Mouse (Mus musculus) forebrain, embryonic 14.5 days (tissue): ENCODE results near the gene Spats2l. TPM values are rescaled to one million over a fixed set of nuclear protein-coding genes. Genes with fewer than 3 reads are reported as not detected.
A peak's percentile ranks its signal among the peaks of the same experiment; 100 is the strongest.

Experiments
- ATAC-seq: fragments of 200-750 bp; cut with Nextera tagmentation; 2 replicates; pipeline ENCODE4 v1.8.0; 2017; ENCODE audit warnings: mild to moderate bottlenecking, moderate library complexity
- DNase-seq: peaks from one replicate; pipeline ENCODE4 v3.0.0-alpha.2; 2015; ENCODE audit warnings: low spot score
- H3K27ac ChIP-seq: fragments of 300-500 bp; sonication (generic); 2 replicates; pipeline ENCODE4 v1.5.1; 2014; ENCODE audit warnings: low read depth, mild to moderate bottlenecking, control low read depth, low read length, moderate library complexity
- H3K27me3 ChIP-seq: fragments of 300-500 bp; sonication (generic); replicated peaks from 2 replicates; pipeline ENCODE4 v1.6.1; 2014; ENCODE audit warnings: low read length, control low read depth, mixed read lengths; ENCODE audit not compliant: control insufficient read depth, insufficient read depth
- H3K36me3 ChIP-seq: fragments of 300-500 bp; sonication (generic); 2 replicates; pipeline ENCODE4 v1.6.1; 2014; ENCODE audit warnings: low read length, control low read depth; ENCODE audit not compliant: control insufficient read depth, insufficient read depth
- H3K4me1 ChIP-seq: fragments of 300-500 bp; sonication (generic); 2 replicates; pipeline ENCODE4 v1.6.1; 2014; ENCODE audit warnings: antibody characterized with exemption, low read length, control low read depth; ENCODE audit not compliant: control insufficient read depth, insufficient read depth
- H3K4me2 ChIP-seq: fragments of 300-500 bp; sonication (generic); 2 replicates; pipeline ENCODE4 v1.6.1; 2014; ENCODE audit warnings: mild to moderate bottlenecking, control low read depth, low read length
- H3K4me3 ChIP-seq: fragments of 300-500 bp; sonication (generic); 2 replicates; pipeline ENCODE4 v1.5.1; 2014; ENCODE audit warnings: low read depth, low read length, control low read depth
- H3K9ac ChIP-seq: fragments of 300-500 bp; sonication (generic); 2 replicates; pipeline ENCODE4 v1.6.1; 2014; ENCODE audit warnings: mild to moderate bottlenecking, low read length, control low read depth, moderate library complexity
- H3K9me3 ChIP-seq: fragments of 300-500 bp; sonication (generic); replicated peaks from 2 replicates; pipeline ENCODE4 v1.6.1; 2016; ENCODE audit warnings: low read length, control low read depth, mixed read lengths; ENCODE audit not compliant: control insufficient read depth
- WGBS: fragments of 180-500 bp; shearing (Covaris S2); extraction: QIAGEN DNeasy Blood & Tissue Kit; methylation state at CpG from one replicate; pipeline ENCODE4 v1.1.7; 2014; 5-methylcytosine and 5-hydroxymethylcytosine counted together
- polyA plus RNA-seq: library from polyadenylated mRNA; unstranded; fragments of >200 nt; fragmentation: Nextera tagmentation; extraction: Ambion mirVana; gene quantifications from 2 replicates; pipeline ENCODE4 v1.2.1, GENCODE M21; 2014

Spats2l gene
- polyA plus RNA-seq, 1 experiment from 2014 or later: 45.4 TPM

GRCm38 (mm10) chr1:57775496-57775790, 1.5 kb downstream of the Spats2l start:
- Histone ChIP-seq H3K4me3 (peak overlapping the region; percentile 84), H3K4me2 (peak overlapping the region; percentile 84), H3K27ac (peak overlapping the region; percentile 90), H3K4me1 (peaks cover 2% of the 10 kb centered on the region; the same call in 1 of the 2 replicates), H3K36me3 (no peaks in the 10 kb centered on the region), H3K9ac (peak overlapping the region; percentile 89), H3K27me3 (no peaks in the 10 kb centered on the region), H3K9me3 (no peaks in the 10 kb centered on the region)
- DNase-seq (peak; percentile 45), ATAC-seq (peak; percentile 8; the same call in 1 of the 2 replicates)
- WGBS: under 1% methylated on average over 14 of the region's 14 CpGs

GRCm38 (mm10) chr1:57776671-57777281, 2.8 kb downstream of the Spats2l start:
- H3K27me3 ChIP-seq: no peaks in the 10 kb centered on the region
- 18% methylated on average over 5 of the region's 5 CpGs for WGBS
- H3K27ac ChIP-seq: no peak overlapping the region
- H3K4me2 ChIP-seq: peak overlapping the region; percentile 84
- no peaks in the 10 kb centered on the region for H3K9me3 ChIP-seq
- H3K4me3 ChIP-seq: no peak overlapping the region
- DNase-seq (peak; percentile 46), ATAC-seq (no peak)
- no peak overlapping the region for H3K9ac ChIP-seq
- no peaks in the 10 kb centered on the region for H3K36me3 ChIP-seq
- peaks cover 2% of the 10 kb centered on the region; the same call in 1 of the 2 replicates for H3K4me1 ChIP-seq

GRCm38 (mm10) chr1:57784300-57784699, 10.3 kb downstream of the Spats2l start:
- 83% methylated on average over 4 of the region's 4 CpGs for WGBS
- Histone ChIP-seq H3K27me3 (no peaks in the 10 kb centered on the region), H3K9me3 (no peaks in the 10 kb centered on the region), H3K36me3 (no peaks in the 10 kb centered on the region), H3K27ac (no peak overlapping the region), H3K4me2 (no peak overlapping the region), H3K4me3 (no peak overlapping the region), H3K4me1 (no peaks in the 10 kb centered on the region), H3K9ac (no peak overlapping the region)
- DNase-seq (no peak), ATAC-seq (no peak)

- Histone ChIP-seq H3K4me2 (no peak overlapping the region), H3K4me3 (no peak overlapping the region), H3K27ac (no peak overlapping the region), H3K36me3 (no peaks in the 10 kb centered on the region), H3K9me3 (no peaks in the 10 kb centered on the region), H3K4me1 (no peaks in the 10 kb centered on the region), H3K9ac (no peak overlapping the region), H3K27me3 (no peaks in the 10 kb centered on the region)
- DNase-seq (no peak), ATAC-seq (no peak)
- 55% methylated on average over 5 of the region's 5 CpGs for WGBS
These were observed 15.9 kb downstream of the Spats2l start for GRCm38 (mm10) chr1:57789831-57790230.

GRCm38 (mm10) chr1:57792212-57792611, 18.2 kb downstream of the Spats2l start:
- Histone ChIP-seq H3K9me3 (no peaks in the 10 kb centered on the region), H3K4me1 (no peaks in the 10 kb centered on the region), H3K4me3 (no peak overlapping the region), H3K4me2 (no peak overlapping the region), H3K27ac (no peak overlapping the region), H3K27me3 (no peaks in the 10 kb centered on the region), H3K9ac (no peak overlapping the region), H3K36me3 (no peaks in the 10 kb centered on the region)
- ATAC-seq: no peak
- 94% methylated on average over 4 of the region's 4 CpGs for WGBS
- no peak for DNase-seq

GRCm38 (mm10) chr1:57795838-57796237, 21.9 kb downstream of the Spats2l start:
- H3K36me3 ChIP-seq: no peaks in the 10 kb centered on the region
- no peak overlapping the region for H3K9ac ChIP-seq
- H3K27ac ChIP-seq: no peak overlapping the region
- 86% methylated on average over 1 of the region's 1 CpGs for WGBS
- H3K4me1 ChIP-seq: no peaks in the 10 kb centered on the region; the same call in 1 of the 2 replicates
- no peak overlapping the region for H3K4me3 ChIP-seq
- no peak overlapping the region for H3K4me2 ChIP-seq
- DNase-seq (no peak), ATAC-seq (no peak)
- H3K27me3 ChIP-seq: no peaks in the 10 kb centered on the region
- H3K9me3 ChIP-seq: no peaks in the 10 kb centered on the region

- ATAC-seq (no peak), DNase-seq (no peak)
- H3K9ac ChIP-seq: no peak overlapping the region
- 90% methylated on average over 2 of the region's 2 CpGs for WGBS
- H3K4me1 ChIP-seq: peaks cover 3% of the 10 kb centered on the region; the same call in 1 of the 2 replicates
- no peak overlapping the region for H3K4me3 ChIP-seq
- H3K27me3 ChIP-seq: no peaks in the 10 kb centered on the region
- H3K4me2 ChIP-seq: no peak overlapping the region
- no peaks in the 10 kb centered on the region for H3K9me3 ChIP-seq
- H3K27ac ChIP-seq: no peak overlapping the region
- H3K36me3 ChIP-seq: no peaks in the 10 kb centered on the region
These were observed 25.4 kb downstream of the Spats2l start for GRCm38 (mm10) chr1:57799398-57799797.

DNA sequence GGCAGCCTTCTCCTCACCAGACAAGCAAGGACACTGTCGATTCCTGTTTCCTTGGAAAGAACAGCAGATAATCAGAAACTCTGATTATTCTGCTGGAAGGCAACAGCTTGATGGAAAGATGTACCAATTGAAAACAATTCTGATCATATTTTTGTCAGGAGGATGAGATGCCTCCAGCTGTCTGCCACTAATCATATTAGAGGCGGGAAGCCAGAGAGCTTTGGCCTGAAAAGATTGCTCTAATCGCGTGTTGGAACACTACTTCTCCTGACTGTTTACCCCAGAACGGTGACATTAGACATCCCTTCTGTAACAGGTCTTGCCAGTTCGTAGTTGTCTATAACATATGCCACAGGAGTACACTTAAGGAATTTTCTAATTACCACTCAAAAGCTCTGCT, 26.9 kb downstream of the Spats2l start:
- Histone ChIP-seq H3K4me1 (peaks cover 3% of the 10 kb centered on the region; the same call in 1 of the 2 replicates), H3K27me3 (no peaks in the 10 kb centered on the region), H3K9me3 (no peaks in the 10 kb centered on the region), H3K27ac (no peak overlapping the region), H3K4me3 (no peak overlapping the region), H3K4me2 (no peak overlapping the region), H3K9ac (no peak overlapping the region), H3K36me3 (no peaks in the 10 kb centered on the region)
- DNase-seq (peak; percentile 14), ATAC-seq (no peak)
- 65% methylated on average over 6 of the region's 6 CpGs for WGBS

DNA sequence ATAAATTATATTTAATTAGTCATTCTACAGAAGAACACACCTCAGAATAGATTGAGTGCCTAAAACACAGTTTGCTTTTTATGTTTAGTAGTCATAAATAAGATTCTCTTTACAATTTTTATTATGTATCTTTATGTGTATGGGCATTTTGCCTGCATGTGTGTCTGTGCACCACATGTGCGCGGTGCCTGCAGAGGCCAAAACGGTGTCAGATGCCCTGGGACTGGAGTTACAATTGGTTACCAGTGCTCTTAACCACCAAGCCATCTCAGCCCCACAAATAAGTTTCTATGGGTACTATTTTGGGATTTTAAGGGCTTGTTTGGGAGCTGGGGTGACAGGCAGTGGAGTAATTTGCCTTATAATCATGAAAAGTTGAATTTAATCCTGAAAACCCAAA, 32.2 kb downstream of the Spats2l start:
- ATAC-seq: no peak
- Histone ChIP-seq H3K9me3 (no peaks in the 10 kb centered on the region), H3K4me2 (no peak overlapping the region), H3K36me3 (no peaks in the 10 kb centered on the region), H3K4me3 (no peak overlapping the region), H3K27ac (no peak overlapping the region), H3K27me3 (no peaks in the 10 kb centered on the region), H3K9ac (no peak overlapping the region), H3K4me1 (peaks cover under 1% of the 10 kb centered on the region; the same call in 1 of the 2 replicates)
- 85% methylated on average over 3 of the region's 3 CpGs for WGBS
- DNase-seq: no peak
